Mouse (Mus musculus) stomach, postnatal 0 days (tissue): ENCODE measurements at regions not wholly inside any gene's neighbourhood (a gene's known extent, or its start where the extent isn't known, plus 50 kb on each side); places are given as distances from the start of the nearest gene placed in this dataset.

Experiments used
- ATAC-seq: fragments of 200-750 bp; cut with Nextera tagmentation; 2 replicates; pipeline ENCODE4 v1.8.0; 2017; ENCODE audit not compliant: low FRiP score, low TSS enrichment
- DNase-seq: peaks from one replicate; pipeline ENCODE4 v3.0.0-alpha.2; 2016; ENCODE audit warnings: low spot score
- H3K27ac ChIP-seq: fragments of 300-500 bp; sonication (generic); replicated peaks from 2 replicates; pipeline ENCODE4 v1.5.1; 2014; ENCODE audit warnings: mild to moderate bottlenecking, control low read depth
- H3K27me3 ChIP-seq: fragments of 300-500 bp; sonication (generic); 2 replicates; pipeline ENCODE4 v1.6.1; 2014; ENCODE audit warnings: low read length; ENCODE audit not compliant: control insufficient read depth, insufficient read depth
- H3K36me3 ChIP-seq: fragments of 300-500 bp; sonication (generic); 2 replicates; pipeline ENCODE4 v1.6.1; 2014; ENCODE audit warnings: low read length, mixed read lengths; ENCODE audit not compliant: control insufficient read depth, insufficient read depth
- H3K4me1 ChIP-seq: fragments of 300-500 bp; sonication (generic); replicated peaks from 2 replicates; pipeline ENCODE4 v1.6.1; 2014; ENCODE audit warnings: antibody characterized with exemption; ENCODE audit not compliant: control insufficient read depth, insufficient read depth
- H3K4me2 ChIP-seq: fragments of 300-500 bp; sonication (generic); replicated peaks from 2 replicates; pipeline ENCODE4 v1.6.1; 2014; ENCODE audit warnings: low read depth, mild to moderate bottlenecking, control low read depth, moderate library complexity
- H3K4me3 ChIP-seq: fragments of 300-500 bp; sonication (generic); 2 replicates; pipeline ENCODE4 v1.5.1; 2014; ENCODE audit warnings: low read depth, low read length, control low read depth
- H3K9ac ChIP-seq: fragments of 300-500 bp; sonication (generic); 2 replicates; pipeline ENCODE4 v1.6.1; 2014; ENCODE audit warnings: mild to moderate bottlenecking, low read length, control low read depth, mixed read lengths
- H3K9me3 ChIP-seq: fragments of 300-500 bp; sonication (generic); 2 replicates; pipeline ENCODE4 v1.6.1; 2016; ENCODE audit warnings: low read length; ENCODE audit not compliant: control insufficient read depth
- CTCF ChIP-seq: IDR thresholded peaks from 2 replicates; pipeline ENCODE4 v1.5.1; 2016; ENCODE audit warnings: antibody characterized with exemption, low read depth, mild to moderate bottlenecking, moderate library complexity
- EP300 ChIP-seq: optimal IDR thresholded peaks from 2 replicates; pipeline ENCODE3; 2016; ENCODE audit warnings: antibody characterized with exemption
- WGBS: fragments of 180-500 bp; shearing (Covaris S2); extraction: QIAGEN DNeasy Blood & Tissue Kit; methylation state at CpG from one replicate; pipeline ENCODE4 v1.1.7; 2014; 5-methylcytosine and 5-hydroxymethylcytosine counted together

GRCm38 (mm10) chr12:110332616-110333154 lies 53.8 kb downstream of the Dio3 start:
- TF ChIP-seq CTCF, result no peak
- no peak for TF ChIP-seq EP300
- H3K36me3 ChIP-seq, result no peaks in the 10 kb centered on the region
- ATAC-seq (no peak), DNase-seq (no peak)
- no peaks in the 10 kb centered on the region for H3K9me3 ChIP-seq
- H3K4me2 ChIP-seq, result no peak overlapping the region
- WGBS, result 88% methylated on average over 12 of the region's 12 CpGs
- H3K9ac ChIP-seq, result no peak overlapping the region
- H3K4me3 ChIP-seq, result no peak overlapping the region
- H3K27ac ChIP-seq, result no peak overlapping the region
- H3K4me1 ChIP-seq, result no peaks in the 10 kb centered on the region
- H3K27me3 ChIP-seq, result no peaks in the 10 kb centered on the region

GRCm38 (mm10) chr12:110334609-110335008 lies 55.7 kb downstream of the Dio3 start:
- H3K27me3 ChIP-seq, result no peaks in the 10 kb centered on the region

GRCm38 (mm10) chr12:110344280-110344827 lies 65.5 kb downstream of the Dio3 start:
- Histone ChIP-seq H3K4me2 (no peak overlapping the region), H3K4me3 (no peak overlapping the region), H3K27ac (no peak overlapping the region), H3K27me3 (no peaks in the 10 kb centered on the region), H3K9me3 (no peaks in the 10 kb centered on the region), H3K9ac (no peak overlapping the region), H3K36me3 (no peaks in the 10 kb centered on the region), H3K4me1 (no peaks in the 10 kb centered on the region)
- DNase-seq, result no peak
- no peak for ATAC-seq
- TF ChIP-seq EP300, result no peak
- TF ChIP-seq CTCF, result no peak
- 53% methylated on average over 4 of the region's 4 CpGs for WGBS

More at GRCm38 (mm10) chr12:110334609-110335008, 55.7 kb downstream of the Dio3 start:
- H3K9me3 ChIP-seq, result no peaks in the 10 kb centered on the region
- no peak for ATAC-seq
- H3K4me2 ChIP-seq, result no peak overlapping the region
- TF ChIP-seq CTCF, result peak; percentile 28
- TF ChIP-seq EP300, result no peak
- no peak overlapping the region for H3K4me3 ChIP-seq
- no peak for DNase-seq
- no peak overlapping the region for H3K27ac ChIP-seq
- no peaks in the 10 kb centered on the region for H3K4me1 ChIP-seq
- H3K36me3 ChIP-seq, result no peaks in the 10 kb centered on the region
- 83% methylated on average over 2 of the region's 2 CpGs for WGBS
- H3K9ac ChIP-seq, result no peak overlapping the region

- no peaks in the 10 kb centered on the region for H3K36me3 ChIP-seq
Observed at GRCm38 (mm10) chr12:110349621-110350020, 70.8 kb downstream of the Dio3 start.

GRCm38 (mm10) chr12:110355851-110356250 lies 77.0 kb downstream of the Dio3 start:
- no peak overlapping the region for H3K4me2 ChIP-seq
- DNase-seq, result no peak
- no peak overlapping the region for H3K27ac ChIP-seq
- no peak for ATAC-seq
- no peaks in the 10 kb centered on the region for H3K27me3 ChIP-seq
- no peaks in the 10 kb centered on the region for H3K9me3 ChIP-seq
- no peaks in the 10 kb centered on the region for H3K36me3 ChIP-seq
- no peak for TF ChIP-seq CTCF
- TF ChIP-seq EP300, result no peak
- H3K4me1 ChIP-seq, result no peaks in the 10 kb centered on the region
- no peak overlapping the region for H3K4me3 ChIP-seq
- 67% methylated on average over 6 of the region's 6 CpGs for WGBS
- H3K9ac ChIP-seq, result no peak overlapping the region

More at GRCm38 (mm10) chr12:110349621-110350020, 70.8 kb downstream of the Dio3 start:
- no peak overlapping the region for H3K27ac ChIP-seq
- no peak for DNase-seq
- H3K4me3 ChIP-seq, result no peak overlapping the region
- H3K9ac ChIP-seq, result no peak overlapping the region
- H3K4me1 ChIP-seq, result no peaks in the 10 kb centered on the region
- TF ChIP-seq CTCF, result no peak
- no peak for TF ChIP-seq EP300
- H3K9me3 ChIP-seq, result no peaks in the 10 kb centered on the region
- WGBS, result 76% methylated on average over 1 of the region's 1 CpGs
- H3K4me2 ChIP-seq, result no peak overlapping the region
- H3K27me3 ChIP-seq, result no peaks in the 10 kb centered on the region
- ATAC-seq, result no peak

- WGBS, result 96% methylated on average over 6 of the region's 6 CpGs
- Histone ChIP-seq H3K4me3 (no peak overlapping the region), H3K36me3 (no peaks in the 10 kb centered on the region), H3K9me3 (no peaks in the 10 kb centered on the region), H3K27ac (no peak overlapping the region), H3K4me2 (no peak overlapping the region), H3K27me3 (no peaks in the 10 kb centered on the region), H3K9ac (no peak overlapping the region), H3K4me1 (no peaks in the 10 kb centered on the region)
- ATAC-seq (no peak), DNase-seq (no peak)
- TF ChIP-seq EP300 (no peak), CTCF (peak; percentile 19; the same call in 1 of the 2 replicates)
Observed at GRCm38 (mm10) chr12:110367102-110367501, 79.8 kb upstream of the Ppp2r5c start.
